Mouse (Mus musculus) E14TG2a.4 (cell line): ENCODE measurements around the gene Kat2a.

Source experiments
- CTCF ChIP-seq: conservative IDR thresholded peaks from 2 replicates; pipeline ENCODE4 v1.5.1; 2014; ENCODE audit warnings: low read length
- NANOG ChIP-seq: IDR thresholded peaks from 2 replicates; pipeline ENCODE4 v1.6.1; 2014; ENCODE audit warnings: borderline replicate concordance, low read length, mixed read lengths
- POU5F1 ChIP-seq: IDR thresholded peaks from 2 replicates; pipeline ENCODE4 v1.6.1; 2014; ENCODE audit warnings: low read length, borderline replicate concordance

DNA sequence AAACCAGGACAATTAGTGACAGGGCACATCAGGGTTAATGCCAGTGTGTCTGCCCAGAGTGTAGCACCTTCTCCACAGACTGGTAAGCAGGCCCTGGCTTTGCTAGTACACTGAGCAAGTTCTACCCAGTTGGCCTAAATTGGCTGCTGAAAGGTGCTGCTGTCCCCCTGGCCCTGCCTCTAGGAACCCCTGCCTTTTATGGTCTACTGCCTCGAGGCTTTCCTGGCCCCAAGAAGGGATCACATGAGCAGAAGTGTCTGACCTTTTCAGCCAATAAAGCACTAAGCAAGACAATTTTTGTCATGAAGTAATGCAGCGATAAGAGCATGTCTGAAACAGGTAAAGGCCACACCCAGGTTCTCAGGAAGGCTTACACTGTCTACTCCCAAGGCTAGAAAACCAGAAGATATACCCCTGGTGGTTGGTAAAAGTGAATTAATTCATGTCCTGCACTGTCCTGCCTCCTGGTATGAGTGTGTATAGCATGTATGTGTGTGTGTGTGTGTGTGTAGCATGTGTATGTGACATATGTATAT, 10.3 kb upstream of the Kat2a start:
- TF ChIP-seq CTCF = no peak
- TF ChIP-seq NANOG = no peak
- TF ChIP-seq POU5F1 = no peak
